Mouse (Mus musculus) embryonic facial prominence, embryonic 14.5 days (tissue): Measurements from ENCODE around the gene Micu2. TPM values are rescaled to one million over a fixed set of nuclear protein-coding genes. Genes with fewer than 3 reads are reported as not detected.
A peak's percentile ranks its signal among the peaks of the same experiment; 100 is the strongest.

ENCODE experiments used
- ATAC-seq: fragments of 200-750 bp; cut with Nextera tagmentation; 2 replicates; pipeline ENCODE4 v1.8.0; 2017; ENCODE audit warnings: low read depth, moderate number of reproducible peaks, moderate TSS enrichment
- DNase-seq: peaks from one replicate; pipeline ENCODE4 v3.0.0-alpha.2; 2015; ENCODE audit warnings: low spot score
- H3K27ac ChIP-seq: fragments of 300-500 bp; sonication (generic); replicated peaks from 2 replicates; pipeline ENCODE4 v1.5.1; 2014; ENCODE audit warnings: low read depth, mild to moderate bottlenecking, low read length, moderate library complexity
- H3K27me3 ChIP-seq: fragments of 300-500 bp; sonication (generic); replicated peaks from 2 replicates; pipeline ENCODE4 v1.6.1; 2014; ENCODE audit warnings: low read length; ENCODE audit not compliant: control insufficient read depth, insufficient read depth
- H3K36me3 ChIP-seq: fragments of 300-500 bp; sonication (generic); 2 replicates; pipeline ENCODE4 v1.6.1; 2014; ENCODE audit warnings: low read length, mixed read lengths; ENCODE audit not compliant: control insufficient read depth, insufficient read depth
- H3K4me1 ChIP-seq: fragments of 300-500 bp; sonication (generic); 2 replicates; pipeline ENCODE4 v1.6.1; 2014; ENCODE audit warnings: antibody characterized with exemption, low read length; ENCODE audit not compliant: control insufficient read depth, insufficient read depth
- H3K4me2 ChIP-seq: fragments of 300-500 bp; sonication (generic); 2 replicates; pipeline ENCODE4 v1.6.1; 2014; ENCODE audit warnings: low read depth, mild to moderate bottlenecking, low read length, moderate library complexity, mixed read lengths
- H3K4me3 ChIP-seq: fragments of 300-500 bp; sonication (generic); 2 replicates; pipeline ENCODE4 v1.5.1; 2014; ENCODE audit warnings: low read depth, mild to moderate bottlenecking, low read length
- H3K9ac ChIP-seq: fragments of 300-500 bp; sonication (generic); 2 replicates; pipeline ENCODE4 v1.6.1; 2014; ENCODE audit warnings: low read depth, mild to moderate bottlenecking, low read length, moderate library complexity, mixed read lengths
- H3K9me3 ChIP-seq: fragments of 300-500 bp; sonication (generic); 2 replicates; pipeline ENCODE4 v1.6.1; 2016; ENCODE audit warnings: low read length; ENCODE audit not compliant: control insufficient read depth
- WGBS: fragments of 180-500 bp; shearing (Covaris S2); extraction: QIAGEN DNeasy Blood & Tissue Kit; methylation state at CpG from one replicate; pipeline ENCODE4 v1.1.7; 2014; 5-methylcytosine and 5-hydroxymethylcytosine counted together
- polyA plus RNA-seq: library from polyadenylated mRNA; unstranded; fragments of >200 nt; fragmentation: Nextera tagmentation; extraction: Ambion mirVana; gene quantifications from 2 replicates; pipeline ENCODE4 v1.2.1, GENCODE M21; 2014

Gene Micu2
- polyA plus RNA-seq, result 63.1 and 67.7 TPM in 2 replicates

- DNase-seq, result peak; percentile 96
- WGBS, result 4% methylated on average over 40 of the region's 76 CpGs
These were observed at the start of gene Micu2 for GRCm38 (mm10) chr14:57998526-57999401. Gene Micu2, minus strand, starts transcription at chr14:57999262.

DNA sequence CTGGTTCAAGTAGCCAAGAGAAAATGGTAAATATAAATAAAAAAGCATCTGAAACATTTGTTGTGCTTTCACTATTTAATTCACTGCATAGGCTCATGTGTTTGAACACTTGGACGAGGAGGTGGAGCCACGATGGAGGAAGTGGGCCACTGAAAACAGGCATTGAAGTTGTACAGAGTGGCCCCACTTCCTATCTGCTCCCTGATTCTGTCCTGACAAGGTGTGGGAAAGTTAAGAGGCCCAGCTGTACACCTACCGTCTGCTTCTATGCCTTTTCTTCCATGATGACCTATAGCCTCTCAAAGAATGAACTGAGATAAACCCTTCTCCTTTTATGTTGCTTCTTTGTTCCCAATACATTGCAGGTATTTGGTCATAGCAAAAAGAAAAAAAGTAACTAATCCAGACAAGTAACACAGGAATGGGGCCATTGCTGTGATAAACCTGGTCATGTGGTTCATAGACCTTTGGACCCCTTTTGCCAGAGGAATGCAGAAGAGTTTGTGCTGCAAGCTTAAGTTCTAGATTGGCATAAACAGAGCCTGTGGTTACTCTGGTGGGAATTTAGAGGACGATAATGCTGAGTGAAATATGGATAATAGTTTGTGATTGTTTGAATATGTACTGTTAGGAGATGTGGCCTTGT is 47.7 kb upstream of the Micu2 start:
- Histone ChIP-seq H3K4me1 (no peaks in the 10 kb centered on the region), H3K27ac (no peak overlapping the region), H3K9me3 (no peaks in the 10 kb centered on the region), H3K4me3 (no peak overlapping the region), H3K36me3 (no peaks in the 10 kb centered on the region), H3K9ac (no peak overlapping the region), H3K4me2 (no peak overlapping the region), H3K27me3 (no peaks in the 10 kb centered on the region)
- 79% methylated on average over 4 of the region's 4 CpGs for WGBS
- no peak for ATAC-seq
- DNase-seq, result no peak

More at GRCm38 (mm10) chr14:57998526-57999401, at the start of gene Micu2:
- peak within 1 kb of the TSS; percentile 96 for H3K9ac ChIP-seq
- no peaks in the 10 kb centered on the region for H3K9me3 ChIP-seq
- H3K4me2 ChIP-seq, result peak within 1 kb of the TSS; percentile 85
- no peaks in the 10 kb centered on the region for H3K27me3 ChIP-seq
- peaks cover 16% of the 10 kb centered on the region; the same call in 1 of the 2 replicates for H3K4me1 ChIP-seq
- H3K36me3 ChIP-seq, result no peaks in the 10 kb centered on the region
- peak within 1 kb of the TSS; percentile 94 for H3K4me3 ChIP-seq
- peak within 1 kb of the TSS; percentile 88 for H3K27ac ChIP-seq
- ATAC-seq, result peak; percentile 96

- H3K27ac ChIP-seq, result no peak overlapping the region
- H3K4me1 ChIP-seq, result no peaks in the 10 kb centered on the region
- H3K9ac ChIP-seq, result no peak overlapping the region
- H3K9me3 ChIP-seq, result no peaks in the 10 kb centered on the region
- H3K4me3 ChIP-seq, result no peak overlapping the region
- DNase-seq (peak; percentile 75), ATAC-seq (peak; percentile 86; the same call in 1 of the 2 replicates)
- WGBS, result 32% methylated on average over 6 of the region's 6 CpGs
- H3K27me3 ChIP-seq, result no peaks in the 10 kb centered on the region
- H3K4me2 ChIP-seq, result no peak overlapping the region
- no peaks in the 10 kb centered on the region for H3K36me3 ChIP-seq
These were observed 37.1 kb upstream of the Micu2 start for GRCm38 (mm10) chr14:58036174-58036573.

DNA sequence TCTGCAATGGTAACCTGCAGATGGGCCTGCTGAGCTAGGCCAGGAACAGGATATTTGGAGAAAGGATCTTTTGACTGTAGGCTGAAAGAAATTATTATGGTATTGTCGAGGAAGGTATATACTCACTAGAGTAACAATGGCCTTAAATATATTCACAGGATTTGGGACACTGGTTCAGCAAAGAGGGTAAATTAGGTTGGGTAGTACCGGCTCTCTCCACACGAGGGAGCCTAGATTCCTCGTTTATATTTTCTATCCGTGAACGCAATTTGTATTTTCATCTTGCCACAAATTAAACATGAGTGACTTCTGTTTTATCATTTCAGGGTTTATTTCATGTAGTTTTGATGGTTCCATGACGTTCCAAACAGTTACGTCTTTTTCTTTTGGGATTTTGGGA is 35.5 kb upstream of the Micu2 start:
- no peak overlapping the region for H3K9ac ChIP-seq
- WGBS, result 8% methylated on average over 8 of the region's 8 CpGs
- H3K4me2 ChIP-seq, result 0 out of 2 replicates have a peak overlapping the region, but pooled peaks have one; percentile 21
- no peak overlapping the region for H3K4me3 ChIP-seq
- no peaks in the 10 kb centered on the region for H3K36me3 ChIP-seq
- H3K4me1 ChIP-seq, result no peaks in the 10 kb centered on the region
- no peaks in the 10 kb centered on the region for H3K27me3 ChIP-seq
- no peaks in the 10 kb centered on the region for H3K9me3 ChIP-seq
- ATAC-seq (no peak), DNase-seq (peak; percentile 43)
- H3K27ac ChIP-seq, result no peak overlapping the region

DNA sequence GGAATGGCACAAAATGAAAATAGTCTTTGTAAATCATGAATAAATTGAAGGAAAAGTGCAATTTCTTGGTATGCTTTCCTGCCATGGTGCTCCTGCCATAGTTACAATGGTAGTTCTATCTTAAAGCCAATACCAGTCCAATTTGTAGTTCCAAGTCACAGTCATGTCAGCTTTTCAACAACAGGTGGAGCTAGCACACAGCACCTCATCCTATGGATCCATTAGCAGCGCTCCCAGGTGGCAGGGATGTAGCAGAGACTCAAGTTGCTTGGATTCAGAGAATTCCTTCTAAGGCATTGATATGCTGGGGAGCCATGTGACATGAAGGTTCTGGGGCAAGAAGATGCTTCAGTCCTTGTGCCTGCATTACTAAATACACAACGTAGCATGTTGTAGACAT is 19.8 kb upstream of the Micu2 start:
- Histone ChIP-seq H3K4me3 (no peak overlapping the region), H3K27ac (no peak overlapping the region), H3K4me2 (no peak overlapping the region), H3K9me3 (no peaks in the 10 kb centered on the region), H3K9ac (no peak overlapping the region), H3K4me1 (no peaks in the 10 kb centered on the region), H3K27me3 (no peaks in the 10 kb centered on the region), H3K36me3 (no peaks in the 10 kb centered on the region)
- 31% methylated on average over 2 of the region's 2 CpGs for WGBS
- no peak for ATAC-seq
- peak; percentile 47 for DNase-seq

DNA sequence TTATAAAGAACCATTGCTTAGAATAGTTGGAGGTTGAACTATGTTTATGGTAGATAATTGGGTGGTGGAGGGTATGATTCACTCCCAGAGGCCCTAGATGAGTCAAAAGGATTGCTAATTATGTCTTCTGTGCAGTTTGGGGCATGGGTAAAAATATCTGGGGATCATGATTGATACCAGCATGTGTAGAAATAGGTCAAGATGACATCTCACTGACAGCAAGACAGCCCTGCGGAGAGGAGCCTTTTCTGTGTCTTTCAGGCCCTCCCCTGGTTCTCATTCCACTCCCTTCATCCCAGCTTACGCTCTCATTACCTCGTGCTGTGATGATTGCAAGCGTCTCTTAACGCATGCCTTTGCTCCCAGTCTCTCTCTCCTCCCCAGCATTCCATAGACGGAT is 4.8 kb upstream of the Micu2 start:
- Histone ChIP-seq H3K4me1 (peaks cover 8% of the 10 kb centered on the region; the same call in 1 of the 2 replicates), H3K27me3 (no peaks in the 10 kb centered on the region), H3K4me2 (no peak overlapping the region), H3K4me3 (no peak overlapping the region), H3K9ac (no peak overlapping the region), H3K27ac (no peak overlapping the region), H3K36me3 (no peaks in the 10 kb centered on the region), H3K9me3 (no peaks in the 10 kb centered on the region)
- 44% methylated on average over 6 of the region's 6 CpGs for WGBS
- ATAC-seq (no peak), DNase-seq (no peak)

GRCm38 (mm10) chr14:58002161-58002560 is 3.1 kb upstream of the Micu2 start:
- WGBS, result 90% methylated on average over 1 of the region's 1 CpGs
- no peak for ATAC-seq
- peaks cover 16% of the 10 kb centered on the region; the same call in 1 of the 2 replicates for H3K4me1 ChIP-seq
- no peak for DNase-seq
- H3K9me3 ChIP-seq, result no peaks in the 10 kb centered on the region
- no peak overlapping the region for H3K27ac ChIP-seq
- no peak overlapping the region for H3K4me3 ChIP-seq
- no peak overlapping the region for H3K4me2 ChIP-seq
- no peaks in the 10 kb centered on the region for H3K27me3 ChIP-seq
- no peak overlapping the region for H3K9ac ChIP-seq
- no peaks in the 10 kb centered on the region for H3K36me3 ChIP-seq

DNA sequence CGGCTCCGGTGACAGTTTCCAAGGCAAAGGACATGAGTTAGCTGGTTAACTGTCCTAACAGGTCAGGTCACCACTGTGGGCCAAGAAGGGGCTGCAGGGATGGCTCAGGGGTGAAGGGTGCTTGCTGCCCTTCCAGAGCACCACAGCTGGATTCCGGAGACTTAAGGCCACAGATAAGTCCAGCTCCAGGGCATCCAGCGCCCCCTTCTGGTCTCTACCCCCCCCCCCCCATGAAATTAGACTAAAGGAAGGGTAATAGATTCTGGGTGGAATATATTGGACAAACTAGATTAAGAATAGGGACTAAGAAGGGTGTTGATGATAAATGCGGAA is 306 bp upstream of the Micu2 start:
- Histone ChIP-seq H3K9ac (no peak overlapping the region), H3K9me3 (no peaks in the 10 kb centered on the region), H3K4me1 (peaks cover 16% of the 10 kb centered on the region; the same call in 1 of the 2 replicates), H3K27ac (peak overlapping the region; percentile 88), H3K4me3 (peak overlapping the region; percentile 94), H3K27me3 (no peaks in the 10 kb centered on the region), H3K4me2 (peak overlapping the region; percentile 85), H3K36me3 (no peaks in the 10 kb centered on the region)
- 35% methylated on average over 5 of the region's 5 CpGs for WGBS
- DNase-seq (no peak), ATAC-seq (no peak)
